Mouse (Mus musculus): ENCODE results near the gene Cxcr5. TPM values are rescaled to one million over a fixed set of nuclear protein-coding genes. Genes with fewer than 3 reads are reported as not detected.

The Cxcr5 gene
- total and polyA plus RNA-seq, 2 experiments from 2014 or later: not detected

GRCm38 (mm10) chr9:44508721-44509486 is 52.8 kb downstream of the Cxcr5 start:
- peaks cover 48% of the 10 kb centered on the region for H3K36me3 ChIP-seq (replicated peaks; ENCODE audit: control insufficient read depth, insufficient read depth, low read length)
- TF ChIP-seq CTCF (IDR thresholded peaks at IDR 0.05; ENCODE audit: low read depth): no peak
- 0 out of 2 replicates have a peak, but pooled peaks have one; percentile 27 for TF ChIP-seq EP300 (IDR thresholded peaks at IDR 0.05; ENCODE audit: low read depth)
- DNase-seq (ENCODE audit: low spot score) (no peak), ATAC-seq (ENCODE audit: insufficient read depth, low read depth) (no peak)
- peak overlapping the region; percentile 58; the same call in 1 of the 2 replicates for H3K9ac ChIP-seq (replicated peaks; ENCODE audit: low read depth, low read length)
- H3K4me2 ChIP-seq (ENCODE audit: low read depth, low read length): peak overlapping the region; percentile 85
- 73% methylated on average over 19 of the region's 19 CpGs for WGBS
- no peak overlapping the region for H3K4me3 ChIP-seq (ENCODE audit: low read depth, low read length)
- H3K9me3 ChIP-seq (replicated peaks; ENCODE audit: control insufficient read depth, low read length): no peaks in the 10 kb centered on the region
- H3K27me3 ChIP-seq (ENCODE audit: control insufficient read depth, insufficient read depth, low read length): no peaks in the 10 kb centered on the region
- H3K4me1 ChIP-seq (ENCODE audit: control insufficient read depth, insufficient read depth): peaks cover 40% of the 10 kb centered on the region
- peak overlapping the region; percentile 87 for H3K27ac ChIP-seq (ENCODE audit: low read depth)

- ATAC-seq (ENCODE audit: insufficient read depth, low read depth) (no peak), DNase-seq (ENCODE audit: low spot score) (no peak)
- TF ChIP-seq EP300 (IDR thresholded peaks at IDR 0.05; ENCODE audit: low read depth): no peak
- no peak for TF ChIP-seq CTCF (IDR thresholded peaks at IDR 0.05; ENCODE audit: low read depth)
- no peak overlapping the region for H3K4me2 ChIP-seq (ENCODE audit: low read depth, low read length)
- H3K27me3 ChIP-seq (ENCODE audit: control insufficient read depth, insufficient read depth, low read length): no peaks in the 10 kb centered on the region
- H3K4me3 ChIP-seq (ENCODE audit: low read depth, low read length): no peak overlapping the region
- 75% methylated on average over 18 of the region's 18 CpGs for WGBS
- H3K9me3 ChIP-seq (replicated peaks; ENCODE audit: control insufficient read depth, low read length): no peaks in the 10 kb centered on the region
- H3K27ac ChIP-seq (ENCODE audit: low read depth): no peak overlapping the region
- H3K9ac ChIP-seq (replicated peaks; ENCODE audit: low read depth, low read length): no peak overlapping the region
- peaks cover 48% of the 10 kb centered on the region for H3K36me3 ChIP-seq (replicated peaks; ENCODE audit: control insufficient read depth, insufficient read depth, low read length)
- H3K4me1 ChIP-seq (ENCODE audit: control insufficient read depth, insufficient read depth): peaks cover 40% of the 10 kb centered on the region
Measured at GRCm38 (mm10) chr9:44508124-44508619, 53.5 kb downstream of the Cxcr5 start.

DNA sequence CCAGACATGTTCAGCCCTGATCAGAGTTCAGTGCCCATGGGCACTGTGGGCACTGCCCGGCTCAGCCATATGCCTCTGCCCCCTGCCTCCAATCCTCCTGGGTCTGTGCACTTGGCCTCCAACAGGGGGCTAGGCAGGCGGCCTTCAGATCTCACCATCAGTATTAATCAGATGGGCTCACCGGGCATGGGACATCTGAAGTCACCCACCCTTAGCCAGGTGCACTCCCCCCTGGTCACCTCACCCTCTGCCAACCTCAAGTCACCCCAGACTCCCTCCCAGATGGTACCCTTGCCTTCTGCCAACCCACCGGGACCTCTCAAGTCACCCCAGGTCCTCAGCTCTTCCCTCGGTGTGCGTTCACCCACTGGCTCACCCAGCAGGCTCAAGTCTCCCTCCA is 54.3 kb downstream of the Cxcr5 start:
- DNase-seq (ENCODE audit: low spot score) (no peak), ATAC-seq (ENCODE audit: insufficient read depth, low read depth) (no peak)
- no peak overlapping the region for H3K4me3 ChIP-seq (ENCODE audit: low read depth, low read length)
- H3K9me3 ChIP-seq (replicated peaks; ENCODE audit: control insufficient read depth, low read length): no peaks in the 10 kb centered on the region
- H3K9ac ChIP-seq (replicated peaks; ENCODE audit: low read depth, low read length): no peak overlapping the region
- peaks cover 32% of the 10 kb centered on the region for H3K4me1 ChIP-seq (ENCODE audit: control insufficient read depth, insufficient read depth)
- H3K4me2 ChIP-seq (ENCODE audit: low read depth, low read length): no peak overlapping the region
- H3K27ac ChIP-seq (ENCODE audit: low read depth): no peak overlapping the region
- peaks cover 55% of the 10 kb centered on the region for H3K36me3 ChIP-seq (replicated peaks; ENCODE audit: control insufficient read depth, insufficient read depth, low read length)
- H3K27me3 ChIP-seq (ENCODE audit: control insufficient read depth, insufficient read depth, low read length): no peaks in the 10 kb centered on the region
- no peak for TF ChIP-seq EP300 (IDR thresholded peaks at IDR 0.05; ENCODE audit: low read depth)
- no peak for TF ChIP-seq CTCF (IDR thresholded peaks at IDR 0.05; ENCODE audit: low read depth)
- 88% methylated on average over 6 of the region's 6 CpGs for WGBS

GRCm38 (mm10) chr9:44506566-44506965 is 55.1 kb downstream of the Cxcr5 start:
- Histone ChIP-seq H3K4me2 (ENCODE audit: low read depth, low read length) (no peak overlapping the region), H3K27me3 (ENCODE audit: control insufficient read depth, insufficient read depth, low read length) (no peaks in the 10 kb centered on the region), H3K9ac (replicated peaks; ENCODE audit: low read depth, low read length) (no peak overlapping the region), H3K4me1 (ENCODE audit: control insufficient read depth, insufficient read depth) (peaks cover 25% of the 10 kb centered on the region), H3K36me3 (replicated peaks; ENCODE audit: control insufficient read depth, insufficient read depth, low read length) (peaks cover 58% of the 10 kb centered on the region), H3K9me3 (replicated peaks; ENCODE audit: control insufficient read depth, low read length) (no peaks in the 10 kb centered on the region), H3K4me3 (ENCODE audit: low read depth, low read length) (no peak overlapping the region), H3K27ac (ENCODE audit: low read depth) (no peak overlapping the region)
- ATAC-seq (ENCODE audit: insufficient read depth, low read depth) (no peak), DNase-seq (ENCODE audit: low spot score) (no peak)
- WGBS: 92% methylated on average over 13 of the region's 13 CpGs
- no peak for TF ChIP-seq EP300 (IDR thresholded peaks at IDR 0.05; ENCODE audit: low read depth)
- no peak for TF ChIP-seq CTCF (IDR thresholded peaks at IDR 0.05; ENCODE audit: low read depth)

GRCm38 (mm10) chr9:44505824-44506467 is 55.7 kb downstream of the Cxcr5 start:
- Histone ChIP-seq H3K36me3 (replicated peaks; ENCODE audit: control insufficient read depth, insufficient read depth, low read length) (peaks cover 64% of the 10 kb centered on the region), H3K27ac (ENCODE audit: low read depth) (no peak overlapping the region), H3K4me3 (ENCODE audit: low read depth, low read length) (no peak overlapping the region), H3K9me3 (replicated peaks; ENCODE audit: control insufficient read depth, low read length) (no peaks in the 10 kb centered on the region), H3K4me2 (ENCODE audit: low read depth, low read length) (no peak overlapping the region), H3K27me3 (ENCODE audit: control insufficient read depth, insufficient read depth, low read length) (no peaks in the 10 kb centered on the region), H3K4me1 (ENCODE audit: control insufficient read depth, insufficient read depth) (peaks cover 24% of the 10 kb centered on the region), H3K9ac (replicated peaks; ENCODE audit: low read depth, low read length) (no peak overlapping the region)
- TF ChIP-seq CTCF (IDR thresholded peaks at IDR 0.05; ENCODE audit: low read depth) (0 out of 2 replicates have a peak, but pooled peaks have one; percentile 3), EP300 (IDR thresholded peaks at IDR 0.05; ENCODE audit: low read depth) (no peak)
- DNase-seq (ENCODE audit: low spot score) (no peak), ATAC-seq (ENCODE audit: insufficient read depth, low read depth) (no peak)
- WGBS: 54% methylated on average over 22 of the region's 23 CpGs

Measured in heart, postnatal 0 days (tissue).